Mouse (Mus musculus) hindbrain, embryonic 14.5 days (tissue): ENCODE measurements around the gene Pdia4. TPM values are rescaled to one million over a fixed set of nuclear protein-coding genes. Genes with fewer than 3 reads are reported as not detected.
"Not testable (repeated sequence)": the region's sequence is repeated elsewhere in the genome, so short reads cannot be mapped to it uniquely, and the experiment has no call there.

Experiments
- ATAC-seq: fragments of 200-750 bp; cut with Nextera tagmentation; 2 replicates; pipeline ENCODE4 v1.8.0; 2017; ENCODE audit warnings: moderate number of reproducible peaks, mild to moderate bottlenecking, moderate TSS enrichment, moderate library complexity; ENCODE audit not compliant: low FRiP score
- DNase-seq: peaks from one replicate; pipeline ENCODE4 v3.0.0-alpha.2; 2015; ENCODE audit warnings: low spot score
- H3K27ac ChIP-seq: fragments of 300-500 bp; sonication (generic); 2 replicates; pipeline ENCODE4 v1.5.1; 2014; ENCODE audit warnings: mild to moderate bottlenecking, moderate library complexity
- H3K27me3 ChIP-seq: fragments of 300-500 bp; sonication (generic); 2 replicates; pipeline ENCODE4 v1.6.1; 2014; ENCODE audit warnings: mild to moderate bottlenecking, low read length, mixed read lengths; ENCODE audit not compliant: control insufficient read depth, insufficient read depth
- H3K36me3 ChIP-seq: fragments of 300-500 bp; sonication (generic); replicated peaks from 2 replicates; pipeline ENCODE4 v1.6.1; 2014; ENCODE audit not compliant: control insufficient read depth, insufficient read depth
- H3K4me1 ChIP-seq: fragments of 300-500 bp; sonication (generic); replicated peaks from 2 replicates; pipeline ENCODE4 v1.6.1; 2014; ENCODE audit warnings: antibody characterized with exemption, low read length, mixed read lengths; ENCODE audit not compliant: control insufficient read depth, insufficient read depth
- H3K4me2 ChIP-seq: fragments of 300-500 bp; sonication (generic); replicated peaks from 2 replicates; pipeline ENCODE4 v1.6.1; 2014; ENCODE audit warnings: mild to moderate bottlenecking, moderate library complexity
- H3K4me3 ChIP-seq: fragments of 300-500 bp; sonication (generic); replicated peaks from 2 replicates; pipeline ENCODE4 v1.5.1; 2014; ENCODE audit warnings: mild to moderate bottlenecking, low read length
- H3K9ac ChIP-seq: fragments of 300-500 bp; sonication (generic); 2 replicates; pipeline ENCODE4 v1.6.1; 2014
- H3K9me3 ChIP-seq: fragments of 300-500 bp; sonication (generic); 2 replicates; pipeline ENCODE4 v1.6.1; 2016; ENCODE audit warnings: low read length; ENCODE audit not compliant: control insufficient read depth
- WGBS: fragments of 180-500 bp; shearing (Covaris S2); extraction: QIAGEN DNeasy Blood & Tissue Kit; methylation state at CpG from one replicate; pipeline ENCODE4 v1.1.7; 2014; 5-methylcytosine and 5-hydroxymethylcytosine counted together
- microRNA counts: library from miRNA; unstranded; fragments of <30 nt; microRNA quantifications from one replicate; lab custom pipeline; 2016
- microRNA-seq: library from miRNA; unstranded; fragments of <30 nt; microRNA quantifications from one replicate; pipeline ENCODE4, GENCODE M21; 2016
- polyA plus RNA-seq: library from polyadenylated mRNA; unstranded; fragments of >200 nt; fragmentation: Nextera tagmentation; extraction: Ambion mirVana; gene quantifications from 2 replicates; pipeline ENCODE4 v1.2.1, GENCODE M21; 2014

The Pdia4 gene
- polyA plus RNA-seq, 1 experiment from 2014 or later: 149 TPM

DNA sequence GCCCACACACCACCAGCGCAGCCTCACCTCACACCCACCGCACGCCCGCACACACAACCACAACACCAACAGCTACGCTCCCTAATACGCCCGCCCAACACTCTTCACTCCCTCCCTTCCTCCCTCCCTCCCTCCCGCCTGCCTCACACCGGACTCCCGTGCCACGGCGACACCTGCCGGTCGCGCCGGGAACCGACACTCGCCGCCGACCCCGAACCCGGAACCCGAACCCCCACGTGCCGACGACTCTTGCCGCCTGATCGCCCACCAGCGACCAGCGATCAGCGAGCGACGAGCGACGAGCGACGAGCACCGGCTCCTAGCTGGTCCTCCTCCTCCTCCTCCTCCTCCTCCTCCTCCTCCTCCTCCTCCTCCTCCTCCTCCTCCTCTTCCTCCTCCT, 55.4 kb downstream of the Pdia4 start:
- not testable (repeated sequence) for DNase-seq

DNA sequence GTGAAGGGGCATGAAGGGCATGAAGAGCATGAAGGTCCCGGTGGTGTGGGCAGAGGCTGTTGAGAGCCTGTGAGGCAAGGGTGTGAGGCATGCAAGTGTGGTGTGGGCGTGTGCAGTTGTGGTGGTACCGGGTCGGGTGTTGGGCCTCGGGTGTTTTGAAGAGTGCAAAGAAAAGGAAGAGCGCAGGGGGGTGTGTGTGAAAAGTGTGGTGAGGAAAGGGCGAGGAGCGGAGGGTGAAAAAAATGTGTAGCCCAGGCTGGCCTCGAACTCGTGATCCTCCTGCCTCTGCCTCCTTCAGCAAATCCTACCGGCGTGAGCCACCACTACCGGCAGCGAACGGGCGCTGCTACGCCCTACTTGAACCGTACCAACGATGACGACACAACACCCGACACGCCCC, 55.8 kb downstream of the Pdia4 start:
- H3K4me2 ChIP-seq, H3K4me1 ChIP-seq, ATAC-seq, H3K9me3 ChIP-seq, H3K27ac ChIP-seq, DNase-seq, H3K9ac ChIP-seq, H3K36me3 ChIP-seq, H3K4me3 ChIP-seq, H3K27me3 ChIP-seq: not testable (repeated sequence)
- WGBS: 5% methylated on average over 7 of the region's 22 CpGs

More for the DNA sequence above, 55.4 kb downstream of the Pdia4 start:
- not testable (repeated sequence) for H3K9ac ChIP-seq, H3K27me3 ChIP-seq, ATAC-seq, H3K9me3 ChIP-seq, H3K4me1 ChIP-seq, H3K27ac ChIP-seq, H3K36me3 ChIP-seq
- 2% methylated on average over 16 of the region's 38 CpGs for WGBS
- peak overlapping the region; percentile 35; the same call in 1 of the 2 replicates for H3K4me2 ChIP-seq
- H3K4me3 ChIP-seq: 0 out of 2 replicates have a peak overlapping the region, but pooled peaks have one; percentile 14

DNA sequence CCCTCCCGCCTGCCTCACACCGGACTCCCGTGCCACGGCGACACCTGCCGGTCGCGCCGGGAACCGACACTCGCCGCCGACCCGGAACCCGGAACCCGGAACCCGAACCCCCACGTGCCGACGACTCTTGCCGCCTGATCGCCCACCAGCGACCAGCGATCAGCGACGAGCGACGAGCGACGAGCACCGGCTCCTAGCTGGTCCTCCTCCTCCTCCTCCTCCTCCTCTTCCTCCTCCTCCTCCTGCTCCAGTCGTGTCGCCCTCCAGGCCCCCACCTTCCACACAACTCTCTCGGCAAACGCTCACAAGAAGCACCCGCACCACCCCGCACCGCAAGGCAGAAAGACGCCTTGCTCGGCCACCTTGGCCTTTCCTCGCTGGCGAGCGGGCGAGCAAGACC, 60.1 kb downstream of the Pdia4 start:
- not testable (repeated sequence) for DNase-seq, H3K4me1 ChIP-seq, H3K4me2 ChIP-seq, H3K27ac ChIP-seq, H3K9me3 ChIP-seq, ATAC-seq, H3K4me3 ChIP-seq, H3K36me3 ChIP-seq, H3K27me3 ChIP-seq, H3K9ac ChIP-seq
- WGBS: 1% methylated on average over 9 of the region's 44 CpGs

DNA sequence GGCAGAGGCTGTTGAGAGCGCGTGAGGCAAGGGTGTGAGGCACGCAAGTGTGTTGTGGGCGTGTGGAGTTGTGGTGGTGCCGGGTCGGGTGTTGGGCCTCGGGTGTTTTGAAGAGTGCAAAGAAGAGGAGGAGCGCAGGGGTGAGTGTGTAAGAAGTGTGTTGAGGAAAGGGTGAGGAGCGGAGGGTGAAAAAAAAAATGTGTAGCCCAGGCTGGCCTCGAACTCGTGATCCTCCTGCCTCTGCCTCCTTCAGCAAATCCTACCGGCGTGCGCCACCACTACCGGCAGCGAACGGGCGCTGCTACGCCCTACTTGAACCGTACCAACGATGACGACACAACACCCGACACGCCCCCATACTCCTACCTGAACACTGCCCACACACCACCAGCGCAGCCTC, 64.9 kb downstream of the Pdia4 start:
- H3K9me3 ChIP-seq, ATAC-seq, H3K4me1 ChIP-seq, H3K27ac ChIP-seq, H3K27me3 ChIP-seq, H3K36me3 ChIP-seq, H3K9ac ChIP-seq, DNase-seq: not testable (repeated sequence)
- Histone ChIP-seq H3K4me2 (peak overlapping the region; percentile 41), H3K4me3 (peak overlapping the region; percentile 26)
- 12% methylated on average over 8 of the region's 25 CpGs for WGBS

DNA sequence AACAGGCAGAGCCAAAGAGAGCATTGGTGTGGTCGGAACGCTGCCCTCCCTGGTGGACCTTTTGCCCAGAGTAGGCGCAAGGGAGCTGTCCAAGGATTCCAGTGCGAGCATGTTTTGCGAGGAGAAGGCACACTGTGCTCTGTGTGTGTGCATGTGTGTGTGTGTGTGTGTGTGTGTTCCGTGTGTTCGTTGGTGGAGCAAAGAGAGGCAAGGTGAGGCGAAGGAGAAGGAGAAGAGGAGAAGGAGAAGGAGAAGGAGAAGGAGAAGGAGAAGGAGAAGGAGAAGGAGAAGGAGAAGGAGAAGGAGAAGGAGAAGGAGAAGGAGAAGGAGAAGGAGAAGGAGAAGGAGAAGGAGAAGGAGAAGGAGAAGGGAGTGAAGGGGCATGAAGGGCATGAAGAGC, 65.3 kb downstream of the Pdia4 start:
- DNase-seq, H3K27me3 ChIP-seq, H3K27ac ChIP-seq, H3K9ac ChIP-seq, H3K36me3 ChIP-seq, H3K4me1 ChIP-seq, H3K9me3 ChIP-seq, ATAC-seq, H3K4me2 ChIP-seq, H3K4me3 ChIP-seq: not testable (repeated sequence)
- 84% methylated on average over 3 of the region's 8 CpGs for WGBS

MicroRNAs encoded within 50 kb of the gene (microRNA counts, 519-probe panel; counts per million panel counts)
- microRNA mmu-miR-704 (lab: Ali Mortazavi, UCI): not detected

Small RNA genes within 50 kb of the gene (microRNA-seq; reads per million reads assigned to microRNA genes)
- gene Mir704: not detected

Other genes starting within 250 kb of the Pdia4 start
- gene Ezh2, start 218.1 kb downstream of the Pdia4 start, polyA plus RNA-seq: 51.2 and 55.1 TPM in 2 replicates
- 13.6 and 13.7 TPM in 2 replicates for gene Zfp786, start 17.4 kb upstream of the Pdia4 start, polyA plus RNA-seq
- gene Zfp398, start 22.2 kb upstream of the Pdia4 start, polyA plus RNA-seq: 15.7 and 18.6 TPM in 2 replicates
- 18.7 and 18.9 TPM in 2 replicates for gene Zfp282, start 63.8 kb upstream of the Pdia4 start, polyA plus RNA-seq
- 10.7 and 12.4 TPM in 2 replicates for gene Zfp212, start 107.0 kb upstream of the Pdia4 start, polyA plus RNA-seq
- gene Zfp956, start 140.0 kb upstream of the Pdia4 start, polyA plus RNA-seq: 19.3 and 22.9 TPM in 2 replicates
- 12.2 and 12.7 TPM in 2 replicates for gene Zfp777, start 235.5 kb upstream of the Pdia4 start, polyA plus RNA-seq